Mouse (Mus musculus): ENCODE data around the gene Arl5c.
"Not testable (repeated sequence)": the region's sequence is repeated elsewhere in the genome, so short reads cannot be mapped to it uniquely, and the experiment has no call there.

Gene Arl5c

GRCm38 (mm10) chr11:97958641-97959299 is 37.2 kb downstream of the Arl5c start:
- DNase-seq (ENCODE audit: low read depth) = no peak

- DNase-seq (ENCODE audit: low read depth) = no peak
These were observed 38.9 kb downstream of the Arl5c start for GRCm38 (mm10) chr11:97956905-97957560.

GRCm38 (mm10) chr11:97955915-97956314 is 40.1 kb downstream of the Arl5c start:
- no peak for DNase-seq (ENCODE audit: low read depth)

- DNase-seq (ENCODE audit: low read depth) = no peak
These were observed 40.7 kb downstream of the Arl5c start for GRCm38 (mm10) chr11:97955146-97955902.

GRCm38 (mm10) chr11:97954469-97955141 is 41.4 kb downstream of the Arl5c start:
- DNase-seq (ENCODE audit: low read depth) = no peak

GRCm38 (mm10) chr11:97953939-97954275 is 42.1 kb downstream of the Arl5c start:
- DNase-seq (ENCODE audit: low read depth) = no peak

GRCm38 (mm10) chr11:97953179-97953938 is 42.6 kb downstream of the Arl5c start:
- no peak for DNase-seq (ENCODE audit: low read depth)

- no peak for DNase-seq (ENCODE audit: low read depth)
These were observed 43.5 kb downstream of the Arl5c start for GRCm38 (mm10) chr11:97952367-97953006.

GRCm38 (mm10) chr11:97949703-97950475 is 46.1 kb downstream of the Arl5c start:
- peak; percentile 74 for DNase-seq (ENCODE audit: low read depth)

GRCm38 (mm10) chr11:97947426-97947825 is 48.6 kb downstream of the Arl5c start:
- peak; percentile 46 for DNase-seq (ENCODE audit: low read depth)

GRCm38 (mm10) chr11:97945738-97946289 is 50.2 kb downstream of the Arl5c start:
- DNase-seq (ENCODE audit: low read depth) = not testable (repeated sequence)

- DNase-seq (ENCODE audit: low read depth) = no peak
These were observed 51.0 kb downstream of the Arl5c start for GRCm38 (mm10) chr11:97945031-97945430.

- DNase-seq (ENCODE audit: low read depth) = no peak
These were observed 52.7 kb downstream of the Arl5c start for GRCm38 (mm10) chr11:97943256-97943655.

- DNase-seq (ENCODE audit: low read depth) = no peak
These were observed 53.4 kb downstream of the Arl5c start for GRCm38 (mm10) chr11:97942420-97943111.
